Mouse (Mus musculus): ENCODE results near the gene March11.

- no peak for TF ChIP-seq TAL1 (IDR thresholded peaks at IDR 0.05; ENCODE audit: low read length)
- no peak for TF ChIP-seq GATA1 (IDR thresholded peaks at IDR 0.05; ENCODE audit: low read length)
Measured at GRCm38 (mm10) chr15:26269596-26269995, 39.3 kb upstream of the March11 start.
